Comparison of ENCODE assay signal across 31 mouse cellular contexts in the genomic region with DNA sequence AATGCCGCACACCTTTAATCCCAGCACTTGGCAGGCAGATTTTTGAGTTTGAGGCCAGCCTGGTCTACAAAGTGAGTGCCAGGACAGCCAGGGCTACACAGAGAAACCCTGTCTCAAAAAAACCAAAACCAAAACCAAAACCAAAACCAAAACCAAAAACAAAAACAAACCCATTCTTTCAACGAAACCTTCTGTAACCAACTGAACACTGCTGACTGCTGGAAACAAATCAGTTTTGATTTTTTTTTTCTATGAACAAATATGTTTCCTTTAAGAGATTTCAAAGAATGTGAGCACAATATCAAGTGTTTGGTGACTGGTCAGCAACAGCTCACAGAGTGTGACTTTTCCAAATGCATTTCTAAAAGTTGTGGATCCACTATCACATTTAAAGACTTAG. TPM values are rescaled to one million over a fixed set of nuclear protein-coding genes. Genes with fewer than 3 reads are reported as not detected.
"Had no signal": no experiment of that assay in that cellular context is flagged by ENCODE, and none has a peak within 500 bp of the region (broad histone marks: within the 10 kb centered on the region; RNA-seq: fewer than 3 reads in every experiment).

No protein-coding gene starts in this region.

RNA-seq across cellular contexts. Expression of gene Arl14, which starts 42.1 kb away (rescaled TPM):
- total RNA-seq: gastrocnemius, adult 18-20 months; gastrocnemius, adult 8-10 months; gastrocnemius, postnatal 14 days; gastrocnemius, postnatal 36 days; heart, adult 18-20 months; heart, adult 8-10 months; heart, postnatal 10 days; heart, postnatal 25 days; heart, postnatal 4 days; layer of hippocampus, adult 2 months; layer of hippocampus, postnatal 10 days; layer of hippocampus, postnatal 25 days; left cerebral cortex, adult 2 months; left cerebral cortex, postnatal 14 days; left cerebral cortex, postnatal 36 days had no signal
- polyA plus RNA-seq: gonadal fat pad, adult 2 months; heart, embryonic 10.5 days; heart, embryonic 12.5 days; heart, embryonic 14.5 days; heart, embryonic 16.5 days; hindbrain, embryonic 10.5 days; hindbrain, embryonic 12.5 days; hindbrain, embryonic 14.5 days; hindbrain, embryonic 16.5 days; kidney, embryonic 14.5 days; limb, embryonic 10.5 days; limb, embryonic 12.5 days; limb, embryonic 14.5 days; liver, embryonic 12.5 days; liver, embryonic 14.5 days; liver, embryonic 16.5 days had no signal
